Mouse (Mus musculus): Measurements from ENCODE around the gene Lamb3. TPM values are rescaled to one million over a fixed set of nuclear protein-coding genes. Genes with fewer than 3 reads are reported as not detected.

The Lamb3 gene
- polyA plus RNA-seq, 1 experiment from 2014 or later: 62.8 TPM

- Histone ChIP-seq H3K4me2 (replicated peaks; ENCODE audit: low read depth, low read length) (peak overlapping the region; percentile 45), H3K9me3 (ENCODE audit: low read length) (no peaks in the 10 kb centered on the region), H3K4me3 (ENCODE audit: low read depth, low read length) (peak overlapping the region; percentile 6), H3K27me3 (replicated peaks; ENCODE audit: insufficient read depth, low read length) (no peaks in the 10 kb centered on the region), H3K9ac (replicated peaks; ENCODE audit: low read depth) (no peak overlapping the region), H3K27ac (ENCODE audit: low read length) (peak overlapping the region; percentile 85), H3K36me3 (ENCODE audit: insufficient read depth, low read length) (no peaks in the 10 kb centered on the region), H3K4me1 (ENCODE audit: insufficient read depth, low read depth, low read length) (peaks cover 5% of the 10 kb centered on the region; the same call in 1 of the 2 replicates)
- WGBS: 58% methylated on average over 8 of the region's 8 CpGs
- no peak for ATAC-seq
- TF ChIP-seq CTCF (IDR thresholded peaks at IDR 0.05) (no peak), EP300 (IDR thresholded peaks at IDR 0.05) (no peak)
- DNase-seq (ENCODE audit: low spot score): no peak
These were observed 55.8 kb downstream of the Lamb3 start for GRCm38 (mm10) chr1:193263026-193263907.

- H3K9ac ChIP-seq (replicated peaks; ENCODE audit: low read depth): no peak within 1 kb of the TSS
- TF ChIP-seq CTCF (IDR thresholded peaks at IDR 0.05) (no peak), EP300 (IDR thresholded peaks at IDR 0.05) (no peak)
- H3K27me3 ChIP-seq (replicated peaks; ENCODE audit: insufficient read depth, low read length): no peaks in the 10 kb centered on the region
- DNase-seq (ENCODE audit: low spot score): peak; percentile 72
- H3K27ac ChIP-seq (ENCODE audit: low read length): peak within 1 kb of the TSS; percentile 85
- ATAC-seq: peak; percentile 29
- no peaks in the 10 kb centered on the region for H3K9me3 ChIP-seq (ENCODE audit: low read length)
- peak within 1 kb of the TSS; percentile 45 for H3K4me2 ChIP-seq (replicated peaks; ENCODE audit: low read depth, low read length)
- H3K4me1 ChIP-seq (ENCODE audit: insufficient read depth, low read depth, low read length): peaks cover 5% of the 10 kb centered on the region; the same call in 1 of the 2 replicates
- no peaks in the 10 kb centered on the region for H3K36me3 ChIP-seq (ENCODE audit: insufficient read depth, low read length)
- 53% methylated on average over 5 of the region's 5 CpGs for WGBS
- H3K4me3 ChIP-seq (ENCODE audit: low read depth, low read length): peak within 1 kb of the TSS; percentile 6
These were observed 56.6 kb downstream of the Lamb3 start, which contains the start of gene Hsd11b1 for GRCm38 (mm10) chr1:193263955-193264598. TSS of gene Hsd11b1 (minus strand) at chr1:193264075.

GRCm38 (mm10) chr1:193265734-193266133 lies 58.2 kb downstream of the Lamb3 start:
- no peaks in the 10 kb centered on the region for H3K36me3 ChIP-seq (ENCODE audit: insufficient read depth, low read length)
- DNase-seq (ENCODE audit: low spot score) (no peak), ATAC-seq (no peak)
- no peaks in the 10 kb centered on the region for H3K27me3 ChIP-seq (replicated peaks; ENCODE audit: insufficient read depth, low read length)
- no peak overlapping the region for H3K4me2 ChIP-seq (replicated peaks; ENCODE audit: low read depth, low read length)
- no peak overlapping the region for H3K4me3 ChIP-seq (ENCODE audit: low read depth, low read length)
- TF ChIP-seq EP300 (IDR thresholded peaks at IDR 0.05) (no peak), CTCF (IDR thresholded peaks at IDR 0.05) (no peak)
- no peaks in the 10 kb centered on the region for H3K9me3 ChIP-seq (ENCODE audit: low read length)
- no peak overlapping the region for H3K27ac ChIP-seq (ENCODE audit: low read length)
- no peak overlapping the region for H3K9ac ChIP-seq (replicated peaks; ENCODE audit: low read depth)
- peaks cover 5% of the 10 kb centered on the region; the same call in 1 of the 2 replicates for H3K4me1 ChIP-seq (ENCODE audit: insufficient read depth, low read depth, low read length)

GRCm38 (mm10) chr1:193270965-193271763 lies 63.7 kb downstream of the Lamb3 start:
- no peaks in the 10 kb centered on the region for H3K36me3 ChIP-seq (ENCODE audit: insufficient read depth, low read length)
- 43% methylated on average over 6 of the region's 6 CpGs for WGBS
- peak overlapping the region; percentile 47 for H3K4me3 ChIP-seq (ENCODE audit: low read depth, low read length)
- no peaks in the 10 kb centered on the region for H3K27me3 ChIP-seq (replicated peaks; ENCODE audit: insufficient read depth, low read length)
- DNase-seq (ENCODE audit: low spot score): peak; percentile 84
- ATAC-seq: peak; percentile 22
- TF ChIP-seq CTCF (IDR thresholded peaks at IDR 0.05) (no peak), EP300 (IDR thresholded peaks at IDR 0.05) (no peak)
- 0 out of 2 replicates have a peak overlapping the region, but pooled peaks have one; percentile 58 for H3K9ac ChIP-seq (replicated peaks; ENCODE audit: low read depth)
- H3K4me2 ChIP-seq (replicated peaks; ENCODE audit: low read depth, low read length): peak overlapping the region; percentile 58
- no peaks in the 10 kb centered on the region for H3K9me3 ChIP-seq (ENCODE audit: low read length)
- H3K27ac ChIP-seq (ENCODE audit: low read length): peak overlapping the region; percentile 86
- no peaks in the 10 kb centered on the region; the same call in 1 of the 2 replicates for H3K4me1 ChIP-seq (ENCODE audit: insufficient read depth, low read depth, low read length)

- H3K27ac ChIP-seq (ENCODE audit: low read length): peak overlapping the region; percentile 86
- DNase-seq (ENCODE audit: low spot score) (no peak), ATAC-seq (peak; percentile 25)
- peak overlapping the region; percentile 58 for H3K9ac ChIP-seq (replicated peaks; ENCODE audit: low read depth)
- H3K4me1 ChIP-seq (ENCODE audit: insufficient read depth, low read depth, low read length): no peaks in the 10 kb centered on the region; the same call in 1 of the 2 replicates
- H3K4me3 ChIP-seq (ENCODE audit: low read depth, low read length): peak overlapping the region; percentile 47
- WGBS: 21% methylated on average over 24 of the region's 24 CpGs
- H3K27me3 ChIP-seq (replicated peaks; ENCODE audit: insufficient read depth, low read length): no peaks in the 10 kb centered on the region
- no peaks in the 10 kb centered on the region for H3K36me3 ChIP-seq (ENCODE audit: insufficient read depth, low read length)
- peak overlapping the region; percentile 58 for H3K4me2 ChIP-seq (replicated peaks; ENCODE audit: low read depth, low read length)
- TF ChIP-seq CTCF (IDR thresholded peaks at IDR 0.05) (no peak), EP300 (IDR thresholded peaks at IDR 0.05) (no peak)
- no peaks in the 10 kb centered on the region for H3K9me3 ChIP-seq (ENCODE audit: low read length)
These were observed 64.8 kb downstream of the Lamb3 start for GRCm38 (mm10) chr1:193272137-193272915.

All from lung, postnatal 0 days (tissue).